Mouse (Mus musculus) lung, embryonic 16.5 days (tissue): Measurements from ENCODE around the gene Mrpl52. TPM values are rescaled to one million over a fixed set of nuclear protein-coding genes. Genes with fewer than 3 reads are reported as not detected.

Experiments
- ATAC-seq: fragments of 200-750 bp; cut with Nextera tagmentation; 2 replicates; pipeline ENCODE4 v1.8.0; 2017; ENCODE audit warnings: low read depth, mild to moderate bottlenecking, moderate library complexity
- H3K27ac ChIP-seq: fragments of 300-500 bp; sonication (generic); 2 replicates; pipeline ENCODE4 v1.5.1; 2014; ENCODE audit warnings: mild to moderate bottlenecking, control low read depth, low read length
- H3K27me3 ChIP-seq: fragments of 300-500 bp; sonication (generic); 2 replicates; pipeline ENCODE4 v1.6.1; 2014; ENCODE audit warnings: low read depth, low read length, mixed read lengths; ENCODE audit not compliant: control insufficient read depth, insufficient read depth
- H3K36me3 ChIP-seq: fragments of 300-500 bp; sonication (generic); 2 replicates; pipeline ENCODE4 v1.6.1; 2014; ENCODE audit warnings: low read length; ENCODE audit not compliant: control insufficient read depth, insufficient read depth
- H3K4me1 ChIP-seq: fragments of 300-500 bp; sonication (generic); replicated peaks from 2 replicates; pipeline ENCODE4 v1.6.1; 2014; ENCODE audit warnings: low read length, mixed read lengths; ENCODE audit not compliant: control insufficient read depth, insufficient read depth
- H3K4me2 ChIP-seq: fragments of 300-500 bp; sonication (generic); 2 replicates; pipeline ENCODE4 v1.6.1; 2014; ENCODE audit warnings: low read depth, low read length, control low read depth
- H3K4me3 ChIP-seq: fragments of 300-500 bp; sonication (generic); 2 replicates; pipeline ENCODE4 v1.5.1; 2014; ENCODE audit warnings: mild to moderate bottlenecking, low read length, control low read depth
- H3K9ac ChIP-seq: fragments of 300-500 bp; sonication (generic); 2 replicates; pipeline ENCODE4 v1.6.1; 2014; ENCODE audit warnings: low read length, control low read depth
- H3K9me3 ChIP-seq: fragments of 300-500 bp; sonication (generic); 2 replicates; pipeline ENCODE4 v1.6.1; 2016; ENCODE audit warnings: low read length; ENCODE audit not compliant: control insufficient read depth
- WGBS: fragments of 180-500 bp; shearing (Covaris S2); extraction: QIAGEN DNeasy Blood & Tissue Kit; methylation state at CpG from one replicate; pipeline ENCODE4 v1.1.7; 2014; 5-methylcytosine and 5-hydroxymethylcytosine counted together
- polyA plus RNA-seq: library from polyadenylated mRNA; unstranded; fragments of >200 nt; fragmentation: Nextera tagmentation; extraction: Ambion mirVana; gene quantifications from 2 replicates; pipeline ENCODE4 v1.2.1, GENCODE M21; 2015

Gene Mrpl52
- polyA plus RNA-seq, 1 experiment from 2014 or later, result 287 TPM

GRCm38 (mm10) chr14:54472671-54473070 lies 46.0 kb downstream of the Mrpl52 start:
- Histone ChIP-seq H3K27ac (no peak overlapping the region), H3K9me3 (no peaks in the 10 kb centered on the region), H3K9ac (no peak overlapping the region), H3K4me3 (no peak overlapping the region), H3K27me3 (no peaks in the 10 kb centered on the region), H3K36me3 (peaks cover 16% of the 10 kb centered on the region), H3K4me2 (no peak overlapping the region), H3K4me1 (peaks cover 22% of the 10 kb centered on the region)
- 49% methylated on average over 5 of the region's 5 CpGs for WGBS
- no peak for ATAC-seq

DNA sequence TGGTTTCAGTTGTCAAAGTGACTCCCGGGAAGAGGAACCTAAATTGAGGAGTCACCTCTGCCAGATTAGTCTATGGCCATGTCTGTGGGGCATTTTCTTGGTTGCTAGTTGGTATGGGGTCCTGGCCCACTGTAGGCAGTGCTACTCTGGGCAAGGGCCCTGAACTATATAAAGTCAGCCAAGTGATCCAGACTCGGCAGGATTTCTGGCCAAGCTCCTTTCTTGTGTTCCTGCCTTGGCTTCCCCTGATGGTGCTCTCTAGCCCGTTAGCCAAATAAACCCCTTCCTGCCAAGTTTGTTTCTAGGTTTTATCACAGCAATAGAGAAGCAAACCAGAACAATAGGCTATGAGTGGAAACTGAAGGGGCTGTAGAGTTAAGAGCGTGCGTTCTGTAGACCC lies 48.0 kb downstream of the Mrpl52 start:
- H3K4me2 ChIP-seq, result no peak overlapping the region
- H3K9me3 ChIP-seq, result no peaks in the 10 kb centered on the region
- no peak overlapping the region for H3K27ac ChIP-seq
- no peak overlapping the region for H3K4me3 ChIP-seq
- no peak overlapping the region for H3K9ac ChIP-seq
- peaks cover 4% of the 10 kb centered on the region; the same call in 1 of the 2 replicates for H3K27me3 ChIP-seq
- no peak for ATAC-seq
- 60% methylated on average over 5 of the region's 5 CpGs for WGBS
- peaks cover 22% of the 10 kb centered on the region for H3K4me1 ChIP-seq
- peaks cover 8% of the 10 kb centered on the region; the same call in 1 of the 2 replicates for H3K36me3 ChIP-seq

DNA sequence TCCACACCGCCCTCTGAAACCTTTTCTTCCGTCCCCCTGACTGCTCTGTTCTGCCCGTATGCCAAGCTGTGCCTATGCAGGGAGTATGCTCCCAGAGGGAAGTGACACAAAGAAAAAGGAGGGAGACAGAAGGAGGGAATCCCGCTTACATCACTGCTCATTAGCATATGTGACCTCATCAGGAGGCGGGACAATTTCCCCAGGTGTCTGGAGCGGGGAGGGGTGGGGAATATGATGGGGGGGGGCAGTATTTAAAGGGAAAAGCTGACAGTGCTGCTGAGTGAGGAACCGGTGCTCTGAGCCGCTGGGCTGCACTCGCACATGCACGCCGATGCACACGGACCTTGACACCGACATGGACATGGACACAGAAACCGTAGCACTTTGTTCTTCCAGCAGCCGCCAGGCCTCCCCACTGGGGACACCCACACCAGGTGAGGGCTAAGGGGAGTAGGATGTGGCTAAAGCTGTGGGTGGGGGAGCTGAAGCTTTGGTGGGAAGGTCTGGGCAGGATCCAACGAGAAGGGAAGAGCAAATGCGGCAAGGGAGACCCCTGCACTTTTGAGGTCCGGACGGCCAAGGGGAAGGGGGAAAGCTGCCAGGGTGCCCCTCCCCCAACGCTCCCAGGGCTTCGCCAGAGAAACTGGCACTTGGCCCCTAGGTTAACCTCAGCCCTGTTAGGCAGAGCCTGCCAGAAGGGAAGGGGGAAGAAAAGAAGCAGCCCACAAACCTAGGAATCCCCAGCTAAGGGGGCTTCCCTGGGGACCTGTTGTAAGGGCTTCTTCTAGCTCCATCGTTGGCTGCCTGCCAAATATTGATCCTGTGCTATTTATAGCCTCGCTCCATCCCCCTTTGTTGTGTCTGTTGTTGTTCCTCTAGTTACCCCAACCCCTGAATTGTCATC lies 49.5 kb downstream of the Mrpl52 start, which contains the start of gene Rem2:
Rem2 (plus strand) TSS at position 160 of the 904 bp plus-strand sequence.
- peak within 1 kb of the TSS; percentile 38; the same call in 1 of the 2 replicates for H3K27ac ChIP-seq
- H3K9me3 ChIP-seq, result no peaks in the 10 kb centered on the region
- peak within 1 kb of the TSS; percentile 57 for H3K4me3 ChIP-seq
- H3K9ac ChIP-seq, result peak within 1 kb of the TSS; percentile 73
- H3K36me3 ChIP-seq, result peaks cover 4% of the 10 kb centered on the region; the same call in 1 of the 2 replicates
- H3K27me3 ChIP-seq, result peaks cover 6% of the 10 kb centered on the region; the same call in 1 of the 2 replicates
- 1% methylated on average over 23 of the region's 23 CpGs for WGBS
- peaks cover 22% of the 10 kb centered on the region for H3K4me1 ChIP-seq
- peak within 1 kb of the TSS; percentile 87 for H3K4me2 ChIP-seq
- peak; percentile 77 for ATAC-seq

DNA sequence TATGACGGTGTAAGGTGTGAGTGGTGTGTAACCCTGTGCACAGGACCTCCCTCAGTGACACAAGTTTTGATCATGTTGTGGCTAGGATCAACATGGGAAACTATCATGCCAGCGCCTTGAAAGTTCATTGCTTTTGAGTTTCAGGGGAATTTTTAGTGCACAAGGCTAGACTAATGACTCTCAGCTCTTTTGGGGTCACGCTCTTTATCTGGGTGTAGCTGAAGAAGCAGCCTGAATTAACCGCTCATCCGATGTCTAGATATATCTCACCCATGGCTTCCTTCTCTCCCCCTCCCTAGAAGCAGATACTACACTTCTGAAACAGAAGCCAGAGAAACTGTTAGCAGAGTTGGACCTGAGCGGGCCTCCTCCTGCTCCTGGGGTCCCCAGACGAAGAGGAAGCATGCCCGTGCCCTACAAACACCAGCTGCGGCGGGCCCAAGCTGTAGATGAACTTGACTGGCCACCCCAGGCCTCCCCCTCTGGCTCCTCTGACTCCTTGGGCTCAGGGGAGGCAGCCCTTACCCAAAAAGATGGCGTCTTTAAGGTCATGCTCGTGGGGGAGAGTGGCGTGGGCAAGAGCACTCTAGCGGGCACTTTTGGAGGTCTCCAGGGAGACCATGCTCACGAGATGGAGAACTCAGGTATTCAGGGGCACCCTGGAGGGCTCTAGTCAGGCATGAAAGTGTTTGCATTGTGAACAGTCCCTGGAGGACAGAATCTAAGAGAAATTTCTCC lies 50.6 kb downstream of the Mrpl52 start:
- no peak overlapping the region for H3K4me3 ChIP-seq
- 63% methylated on average over 15 of the region's 15 CpGs for WGBS
- H3K36me3 ChIP-seq, result no peaks in the 10 kb centered on the region
- no peaks in the 10 kb centered on the region for H3K9me3 ChIP-seq
- no peak overlapping the region for H3K9ac ChIP-seq
- peaks cover 22% of the 10 kb centered on the region for H3K4me1 ChIP-seq
- peak overlapping the region; percentile 87; the same call in 1 of the 2 replicates for H3K4me2 ChIP-seq
- H3K27me3 ChIP-seq, result peaks cover 6% of the 10 kb centered on the region; the same call in 1 of the 2 replicates
- peak; percentile 44 for ATAC-seq
- H3K27ac ChIP-seq, result peak overlapping the region; percentile 63; the same call in 1 of the 2 replicates

Other genes starting within 250 kb of the Mrpl52 start
- 430 and 439 TPM in 2 replicates for gene Dad1, start 172.8 kb upstream of the Mrpl52 start, polyA plus RNA-seq
- 61.5 and 67.0 TPM in 2 replicates for gene Abhd4, start 172.7 kb upstream of the Mrpl52 start, polyA plus RNA-seq
- not detected in 2 replicates for gene Olfr49, start 142.0 kb upstream of the Mrpl52 start, polyA plus RNA-seq
- gene Oxa1l, start 66.1 kb upstream of the Mrpl52 start, polyA plus RNA-seq, result 40.3 and 46.2 TPM in 2 replicates
- 14.2 and 17.0 TPM in 2 replicates for gene Slc7a7, start 9.1 kb upstream of the Mrpl52 start, polyA plus RNA-seq
- 176 and 183 TPM in 2 replicates for gene Mmp14, start 4.7 kb downstream of the Mrpl52 start, polyA plus RNA-seq
- 61.9 and 64.2 TPM in 2 replicates for gene Lrp10, start 37.2 kb downstream of the Mrpl52 start, polyA plus RNA-seq
- gene Rem2, start 49.2 kb downstream of the Mrpl52 start, polyA plus RNA-seq, result 19.6 and 22.4 TPM in 2 replicates
- gene Prmt5, start 90.6 kb downstream of the Mrpl52 start, polyA plus RNA-seq, result 73.5 and 77.6 TPM in 2 replicates
- 52.3 and 57.1 TPM in 2 replicates for gene Haus4, start 127.7 kb downstream of the Mrpl52 start, polyA plus RNA-seq
- 41.1 and 41.2 TPM in 2 replicates for gene Ajuba, start 150.6 kb downstream of the Mrpl52 start, polyA plus RNA-seq
- gene 4931414P19Rik, start 179.1 kb downstream of the Mrpl52 start, polyA plus RNA-seq, result 11.6 and 12.7 TPM in 2 replicates
- 352 and 366 TPM in 2 replicates for gene Psmb5, start 191.1 kb downstream of the Mrpl52 start, polyA plus RNA-seq
- 1.2 and 4.3 TPM in 2 replicates for gene Psmb11, start 194.5 kb downstream of the Mrpl52 start, polyA plus RNA-seq
- gene Gm17606, start 214.0 kb downstream of the Mrpl52 start, polyA plus RNA-seq, result not detected in 2 replicates
- gene Cdh24, start 214.5 kb downstream of the Mrpl52 start, polyA plus RNA-seq, result 2.1 and 2.8 TPM in 2 replicates